Mouse (Mus musculus): ENCODE measurements around the gene Mecom.

- TF ChIP-seq FLI1 (IDR thresholded peaks at IDR 0.05; ENCODE audit: low read length) (no peak), GATA1 (IDR thresholded peaks at IDR 0.05; ENCODE audit: borderline replicate concordance, low read length) (no peak)
Observed at GRCm38 (mm10) chr3:30560677-30561314, 13.0 kb upstream of the Mecom start.
